Mouse (Mus musculus) neural tube, embryonic 14.5 days (tissue): ENCODE results near the gene Naa25. TPM values are rescaled to one million over a fixed set of nuclear protein-coding genes. Genes with fewer than 3 reads are reported as not detected.

Experiments used
- ATAC-seq: fragments of 200-750 bp; cut with Nextera tagmentation; 2 replicates; pipeline ENCODE4 v1.8.0; 2017; ENCODE audit warnings: low read depth, mild to moderate bottlenecking, moderate TSS enrichment, moderate library complexity
- H3K27ac ChIP-seq: fragments of 300-500 bp; sonication (generic); 2 replicates; pipeline ENCODE4 v1.5.1; 2014; ENCODE audit warnings: low read depth, mild to moderate bottlenecking, control low read depth, low read length, moderate library complexity, mixed read lengths
- H3K27me3 ChIP-seq: fragments of 300-500 bp; sonication (generic); 2 replicates; pipeline ENCODE4 v1.6.1; 2014; ENCODE audit warnings: low read length; ENCODE audit not compliant: control insufficient read depth, insufficient read depth
- H3K36me3 ChIP-seq: fragments of 300-500 bp; sonication (generic); 2 replicates; pipeline ENCODE4 v1.6.1; 2014; ENCODE audit warnings: low read length, mixed read lengths; ENCODE audit not compliant: control insufficient read depth, insufficient read depth
- H3K4me1 ChIP-seq: fragments of 300-500 bp; sonication (generic); 2 replicates; pipeline ENCODE4 v1.6.1; 2014; ENCODE audit warnings: low read length; ENCODE audit not compliant: control insufficient read depth, insufficient read depth
- H3K4me2 ChIP-seq: fragments of 300-500 bp; sonication (generic); 2 replicates; pipeline ENCODE4 v1.6.1; 2014; ENCODE audit warnings: mild to moderate bottlenecking, low read depth, low read length, control low read depth
- H3K4me3 ChIP-seq: fragments of 300-500 bp; sonication (generic); 2 replicates; pipeline ENCODE4 v1.5.1; 2014; ENCODE audit warnings: low read depth, low read length, control low read depth, mixed read lengths
- H3K9ac ChIP-seq: fragments of 300-500 bp; sonication (generic); replicated peaks from 2 replicates; pipeline ENCODE4 v1.6.1; 2014; ENCODE audit warnings: low read depth, mild to moderate bottlenecking, control low read depth, low read length, mixed read lengths
- H3K9me3 ChIP-seq: fragments of 300-500 bp; sonication (generic); 2 replicates; pipeline ENCODE4 v1.6.1; 2016; ENCODE audit warnings: low read length; ENCODE audit not compliant: control insufficient read depth
- WGBS: fragments of 180-500 bp; shearing (Covaris S2); extraction: QIAGEN DNeasy Blood & Tissue Kit; methylation state at CpG from one replicate; pipeline ENCODE4 v1.1.7; 2014; 5-methylcytosine and 5-hydroxymethylcytosine counted together
- polyA plus RNA-seq: library from polyadenylated mRNA; unstranded; fragments of >200 nt; fragmentation: Nextera tagmentation; extraction: Ambion mirVana; gene quantifications from 2 replicates; pipeline ENCODE4 v1.2.1, GENCODE M21; 2014

Gene Naa25
- polyA plus RNA-seq, 1 experiment from 2014 or later: 64.4 TPM

DNA sequence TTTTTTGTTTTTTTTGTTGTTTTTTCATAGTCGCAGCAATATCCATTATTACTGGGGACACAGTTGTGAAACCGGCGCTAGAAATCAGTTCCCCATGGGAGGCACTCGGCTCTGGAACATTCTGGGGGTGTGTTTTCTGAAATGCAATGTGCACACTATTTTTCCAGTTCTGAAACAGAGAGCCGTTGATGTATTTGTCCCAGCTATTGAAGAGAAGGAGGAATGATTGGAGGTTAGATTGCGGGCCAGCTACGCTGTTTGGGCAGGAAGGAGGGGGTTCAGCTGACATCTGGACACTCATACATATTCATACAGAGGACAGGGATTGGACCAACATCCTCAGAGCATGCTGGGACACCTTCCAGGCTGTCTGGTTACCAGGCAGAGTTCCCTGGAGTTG is 8.6 kb upstream of the Naa25 start:
- WGBS: 44% methylated on average over 7 of the region's 7 CpGs
- no peaks in the 10 kb centered on the region for H3K36me3 ChIP-seq

DNA sequence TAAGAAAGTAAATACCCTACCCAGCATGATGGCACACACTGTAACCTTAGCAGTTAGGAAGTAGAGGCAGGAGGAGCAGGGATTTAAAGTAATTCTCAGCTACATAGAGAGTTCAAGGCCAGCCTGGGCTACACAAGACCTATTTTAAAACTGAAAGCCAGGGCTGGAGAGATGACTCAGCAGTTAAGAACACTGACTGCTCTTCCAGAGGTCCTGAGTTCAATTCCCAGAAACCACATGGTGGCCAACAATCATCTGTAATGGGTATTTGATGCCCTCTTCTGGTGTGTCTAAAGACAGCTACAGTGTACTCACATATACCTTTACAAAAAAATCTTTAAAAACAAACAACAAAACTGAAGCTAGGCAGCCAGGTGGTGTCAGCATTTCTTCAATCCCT is 8.0 kb upstream of the Naa25 start:
- Histone ChIP-seq H3K4me2 (no peak overlapping the region), H3K4me1 (no peaks in the 10 kb centered on the region), H3K36me3 (no peaks in the 10 kb centered on the region), H3K9ac (no peak overlapping the region), H3K27me3 (no peaks in the 10 kb centered on the region), H3K4me3 (no peak overlapping the region), H3K27ac (no peak overlapping the region), H3K9me3 (no peaks in the 10 kb centered on the region)
- ATAC-seq: no peak

More for the DNA sequence above, 8.6 kb upstream of the Naa25 start:
- ATAC-seq: no peak
- peaks cover 4% of the 10 kb centered on the region; the same call in 1 of the 2 replicates for H3K4me1 ChIP-seq
- H3K4me2 ChIP-seq: no peak overlapping the region
- 0 out of 2 replicates have a peak overlapping the region, but pooled peaks have one; percentile 25 for H3K9ac ChIP-seq
- no peaks in the 10 kb centered on the region for H3K9me3 ChIP-seq
- no peaks in the 10 kb centered on the region for H3K27me3 ChIP-seq
- no peak overlapping the region for H3K27ac ChIP-seq
- no peak overlapping the region for H3K4me3 ChIP-seq

- Histone ChIP-seq H3K4me3 (no peak overlapping the region), H3K27me3 (no peaks in the 10 kb centered on the region), H3K27ac (no peak overlapping the region), H3K4me2 (no peak overlapping the region), H3K9me3 (no peaks in the 10 kb centered on the region), H3K4me1 (no peaks in the 10 kb centered on the region), H3K9ac (no peak overlapping the region), H3K36me3 (no peaks in the 10 kb centered on the region)
- 58% methylated on average over 16 of the region's 16 CpGs for WGBS
- no peak for ATAC-seq
These were observed 4.9 kb upstream of the Naa25 start for GRCm38 (mm10) chr5:121392667-121393380.

DNA sequence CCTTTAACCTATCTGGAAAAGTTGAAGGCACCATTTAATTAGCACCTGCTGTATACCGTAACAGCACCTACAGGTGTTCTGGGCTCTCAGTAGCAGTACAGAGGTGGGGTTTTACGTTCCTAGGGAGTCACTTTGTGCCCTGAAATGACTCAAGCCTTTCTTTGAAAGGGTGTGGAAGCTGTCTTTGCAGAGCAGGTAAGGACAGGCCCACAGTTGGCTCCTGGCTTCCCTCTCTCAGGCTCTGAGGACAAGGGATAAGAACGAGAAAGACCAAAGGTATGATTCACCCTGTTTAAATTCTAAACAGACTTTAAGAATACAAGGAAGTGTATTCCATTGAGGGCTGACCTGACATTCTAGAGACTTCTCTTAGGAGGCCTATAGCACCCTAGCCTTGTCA is 4.3 kb upstream of the Naa25 start:
- no peak for ATAC-seq
- Histone ChIP-seq H3K9ac (no peak overlapping the region), H3K27me3 (no peaks in the 10 kb centered on the region), H3K27ac (no peak overlapping the region), H3K4me3 (no peak overlapping the region), H3K4me2 (no peak overlapping the region), H3K4me1 (no peaks in the 10 kb centered on the region), H3K9me3 (no peaks in the 10 kb centered on the region), H3K36me3 (no peaks in the 10 kb centered on the region)
- WGBS: 87% methylated on average over 3 of the region's 3 CpGs

DNA sequence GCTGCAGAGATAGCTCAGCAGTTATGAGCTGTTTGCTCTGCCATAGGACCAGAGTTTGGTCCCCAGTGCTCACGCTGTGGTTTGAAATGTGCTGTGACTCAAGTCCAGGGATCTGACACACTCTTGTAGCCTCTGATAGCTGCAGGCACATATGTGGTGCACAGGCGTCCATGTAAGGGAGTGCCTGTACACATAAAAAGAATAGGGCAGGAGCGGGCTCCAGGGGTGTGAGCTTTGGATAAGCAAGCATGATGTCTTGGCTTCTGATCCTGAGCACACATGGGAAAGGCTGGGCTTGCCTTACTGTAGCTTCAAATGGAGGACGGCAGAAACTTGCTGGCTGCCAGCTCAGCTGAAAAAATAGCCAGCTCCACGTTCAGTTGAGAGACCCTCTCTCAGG is 2.1 kb upstream of the Naa25 start:
- H3K4me2 ChIP-seq: no peak overlapping the region
- H3K27ac ChIP-seq: no peak overlapping the region
- no peaks in the 10 kb centered on the region for H3K36me3 ChIP-seq
- ATAC-seq: no peak
- H3K9me3 ChIP-seq: no peaks in the 10 kb centered on the region
- H3K4me3 ChIP-seq: no peak overlapping the region
- H3K9ac ChIP-seq: no peak overlapping the region
- WGBS: 81% methylated on average over 5 of the region's 5 CpGs
- no peaks in the 10 kb centered on the region for H3K27me3 ChIP-seq
- peaks cover 6% of the 10 kb centered on the region; the same call in 1 of the 2 replicates for H3K4me1 ChIP-seq

DNA sequence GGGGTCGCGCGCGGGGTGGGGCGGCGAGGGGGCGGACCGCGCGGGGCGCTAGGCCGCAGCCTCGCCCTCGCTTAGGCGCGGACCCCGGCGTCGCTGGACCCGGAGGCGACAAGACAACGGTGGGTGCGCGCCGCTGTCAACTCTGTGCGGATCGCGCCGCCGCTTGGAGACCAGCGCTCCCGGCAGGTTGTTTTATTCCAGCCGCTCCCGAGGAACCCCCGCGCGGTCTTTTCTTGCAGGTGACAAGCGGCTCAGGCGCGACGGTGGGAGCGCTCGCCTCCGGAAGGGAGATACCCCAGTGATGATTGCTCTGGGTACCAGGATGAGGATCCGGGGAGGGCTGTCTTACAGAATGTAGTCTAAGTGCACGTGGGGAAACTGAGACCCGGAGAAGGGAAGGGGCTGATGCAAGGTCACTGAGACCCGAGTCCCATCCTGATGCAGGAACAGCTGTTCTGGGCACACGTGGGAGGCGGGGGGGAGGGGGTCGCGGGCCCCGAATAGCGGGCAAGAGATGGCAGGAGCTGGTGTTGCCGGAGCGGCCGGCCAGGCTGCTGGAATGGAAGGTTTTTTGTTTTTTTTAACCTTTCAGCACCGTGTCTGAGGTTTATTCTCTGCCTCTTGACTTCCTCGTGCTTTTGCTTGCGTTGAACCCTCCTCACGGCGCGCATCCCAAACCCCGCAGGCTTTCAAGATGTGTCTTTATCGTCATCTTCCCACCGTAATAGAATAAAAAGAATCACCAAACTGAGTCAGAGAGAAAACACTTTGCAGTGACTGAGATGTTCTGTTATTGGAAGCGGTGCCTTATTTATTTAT is 619 bp downstream of the Naa25 start:
- H3K36me3 ChIP-seq: no peaks in the 10 kb centered on the region
- H3K27ac ChIP-seq: peak overlapping the region; percentile 52
- no peaks in the 10 kb centered on the region for H3K9me3 ChIP-seq
- H3K27me3 ChIP-seq: no peaks in the 10 kb centered on the region
- WGBS: 1% methylated on average over 63 of the region's 67 CpGs
- H3K9ac ChIP-seq: peak overlapping the region; percentile 75
- peak overlapping the region; percentile 70 for H3K4me2 ChIP-seq
- H3K4me1 ChIP-seq: peaks cover 6% of the 10 kb centered on the region; the same call in 1 of the 2 replicates
- H3K4me3 ChIP-seq: peak overlapping the region; percentile 96
- peak; percentile 74 for ATAC-seq

- peaks cover 6% of the 10 kb centered on the region; the same call in 1 of the 2 replicates for H3K4me1 ChIP-seq
- no peaks in the 10 kb centered on the region for H3K9me3 ChIP-seq
- no peak for ATAC-seq
- H3K9ac ChIP-seq: peak overlapping the region; percentile 75
- no peaks in the 10 kb centered on the region for H3K27me3 ChIP-seq
- peak overlapping the region; percentile 70 for H3K4me2 ChIP-seq
- H3K27ac ChIP-seq: no peak overlapping the region
- WGBS: 64% methylated on average over 9 of the region's 9 CpGs
- no peaks in the 10 kb centered on the region for H3K36me3 ChIP-seq
- peak overlapping the region; percentile 96 for H3K4me3 ChIP-seq
These were observed 1.3 kb downstream of the Naa25 start for GRCm38 (mm10) chr5:121398965-121399462.

- Histone ChIP-seq H3K9me3 (no peaks in the 10 kb centered on the region), H3K27me3 (no peaks in the 10 kb centered on the region), H3K4me3 (no peak overlapping the region), H3K36me3 (no peaks in the 10 kb centered on the region), H3K4me2 (peak overlapping the region; percentile 70; the same call in 1 of the 2 replicates), H3K4me1 (peaks cover 6% of the 10 kb centered on the region; the same call in 1 of the 2 replicates), H3K27ac (no peak overlapping the region), H3K9ac (peak overlapping the region; percentile 75; the same call in 1 of the 2 replicates)
- 87% methylated on average over 5 of the region's 5 CpGs for WGBS
- no peak for ATAC-seq
These were observed 1.8 kb downstream of the Naa25 start for GRCm38 (mm10) chr5:121399540-121399939.

DNA sequence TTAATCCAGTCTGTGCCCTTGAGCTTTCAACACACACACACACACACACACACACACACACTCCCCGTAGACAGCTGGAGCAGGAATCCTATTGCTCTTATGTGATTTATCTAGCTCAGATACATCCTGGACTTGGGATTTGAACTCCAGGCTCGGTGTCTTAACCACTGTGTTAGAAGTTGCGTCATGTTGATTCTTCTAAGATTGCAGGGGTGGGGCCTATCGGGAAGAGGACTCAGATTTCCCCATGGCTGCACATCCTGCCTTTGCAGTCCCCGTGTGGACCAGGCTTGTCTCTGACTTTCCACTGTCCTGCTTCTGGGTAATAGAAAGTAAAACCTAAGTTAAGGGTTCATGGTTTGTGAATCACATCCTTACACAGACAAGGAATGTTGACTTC is 2.3 kb downstream of the Naa25 start:
- ATAC-seq: no peak
- no peaks in the 10 kb centered on the region for H3K9me3 ChIP-seq
- no peak overlapping the region for H3K9ac ChIP-seq
- H3K4me2 ChIP-seq: no peak overlapping the region
- no peaks in the 10 kb centered on the region for H3K36me3 ChIP-seq
- H3K4me1 ChIP-seq: peaks cover 6% of the 10 kb centered on the region; the same call in 1 of the 2 replicates
- H3K27me3 ChIP-seq: no peaks in the 10 kb centered on the region
- no peak overlapping the region for H3K4me3 ChIP-seq
- no peak overlapping the region for H3K27ac ChIP-seq
- 81% methylated on average over 5 of the region's 5 CpGs for WGBS
